Mouse (Mus musculus) spleen, adult 2 months (tissue): Measurements from ENCODE around the gene F11r. TPM values are rescaled to one million over a fixed set of nuclear protein-coding genes. Genes with fewer than 3 reads are reported as not detected.

Source experiments
- DNase-seq, 2 experiments: peaks; one replicate each; pipeline versions ENCODE4 v3.0.0 to v3.0.0-alpha.2; 2012 to 2021; ENCODE audit warnings: low spot score in 2 of 2, low read depth in 1 of 2
- H3K27ac ChIP-seq: fragments of 200-500 bp; 2 replicates; pipeline ENCODE4 v1.5.1; 2012; ENCODE audit warnings: low read length, inconsistent platforms; ENCODE audit not compliant: insufficient read depth
- H3K27me3 ChIP-seq: fragments of 200-500 bp; 2 replicates; pipeline ENCODE4 v1.6.1; 2012; ENCODE audit warnings: mild to moderate bottlenecking, moderate library complexity, low read length, inconsistent platforms; ENCODE audit not compliant: control insufficient read depth, insufficient read depth
- H3K36me3 ChIP-seq: fragments of 200-500 bp; 2 replicates; pipeline ENCODE4 v1.6.1; 2012; ENCODE audit warnings: mild to moderate bottlenecking, low read length, inconsistent platforms; ENCODE audit not compliant: control insufficient read depth, insufficient read depth
- H3K4me1 ChIP-seq: fragments of 200-500 bp; 2 replicates; pipeline ENCODE4 v1.6.1; 2011; ENCODE audit warnings: inconsistent platforms; ENCODE audit not compliant: control insufficient read depth, insufficient read depth, insufficient read length
- H3K4me3 ChIP-seq: fragments of 200-500 bp; 2 replicates; pipeline ENCODE4 v1.5.1; 2011; ENCODE audit warnings: mild to moderate bottlenecking, inconsistent platforms; ENCODE audit not compliant: insufficient read depth, insufficient read length; ENCODE audit errors: extremely low read depth
- CTCF ChIP-seq: fragments of 200-500 bp; IDR thresholded peaks from 2 replicates; pipeline ENCODE4 v1.5.1; 2011; ENCODE audit warnings: mild to moderate bottlenecking, inconsistent platforms; ENCODE audit not compliant: insufficient read depth, insufficient read length, insufficient replicate concordance; ENCODE audit errors: extremely low read depth
- POLR2A ChIP-seq: fragments of 200-500 bp; IDR thresholded peaks from 2 replicates; pipeline ENCODE4 v1.6.1; 2011; ENCODE audit warnings: low read depth, low read length, inconsistent platforms
- WGBS: fragments of 180-500 bp; shearing (Covaris S2); methylation state at CpG from one replicate; pipeline ENCODE4 v1.1.7; 2018; 5-methylcytosine and 5-hydroxymethylcytosine counted together
- polyA plus RNA-seq: library from polyadenylated mRNA; depleted of rRNA; stranded (reverse); fragments of >200 nt; gene quantifications from 2 replicates; pipeline ENCODE4 v1.2.3, GENCODE M21; 2012

Gene F11r
- polyA plus RNA-seq, 1 experiment: 9.6 TPM

- Histone ChIP-seq H3K27ac (no peak overlapping the region), H3K36me3 (no peaks in the 10 kb centered on the region), H3K4me1 (peaks cover 9% of the 10 kb centered on the region), H3K27me3 (peaks cover 6% of the 10 kb centered on the region; the same call in 1 of the 2 replicates), H3K4me3 (no peak overlapping the region)
- no peak for DNase-seq
- no peak for TF ChIP-seq POLR2A
- TF ChIP-seq CTCF: no peak
- WGBS: 96% methylated on average over 1 of the region's 1 CpGs
Measured at GRCm38 (mm10) chr1:171435974-171436373, 1.4 kb upstream of the F11r start.

DNA sequence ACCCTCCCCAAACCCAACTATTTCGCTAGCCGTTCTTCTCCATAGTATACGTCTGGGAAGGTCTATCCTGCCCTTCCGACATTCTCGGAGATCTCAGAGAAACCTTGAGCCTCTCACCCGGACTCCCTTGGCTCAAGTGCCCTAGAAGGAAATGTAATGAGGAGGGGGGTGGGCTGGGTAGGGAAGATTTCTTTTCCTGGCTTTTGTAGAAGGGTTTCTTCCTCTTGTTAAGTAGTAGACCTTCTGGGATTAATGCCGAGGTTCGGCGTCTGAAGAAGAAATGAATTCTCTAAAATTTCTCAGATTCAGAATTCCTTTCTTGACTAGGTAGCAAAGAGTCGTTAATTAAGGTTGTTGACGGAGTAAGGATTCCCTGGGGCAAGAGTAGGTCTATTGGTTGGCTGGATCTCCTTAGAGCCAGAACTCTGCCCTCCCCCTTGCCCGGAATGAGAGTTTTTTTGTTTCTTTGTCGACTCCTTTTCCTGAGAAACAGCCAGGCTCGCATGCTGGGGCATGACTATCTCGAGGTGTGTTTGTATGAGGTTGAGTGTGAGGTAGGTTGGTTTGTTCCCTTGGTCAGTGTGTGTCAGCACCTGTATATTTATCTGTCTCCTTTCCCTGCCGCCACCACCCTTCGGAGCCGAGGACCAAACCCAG lies 807 bp downstream of the F11r start:
- no peak for TF ChIP-seq POLR2A
- TF ChIP-seq CTCF: no peak
- Histone ChIP-seq H3K27ac (peak overlapping the region; percentile 11; the same call in 1 of the 2 replicates), H3K4me3 (peak overlapping the region; percentile 60), H3K4me1 (peaks cover 16% of the 10 kb centered on the region), H3K27me3 (peaks cover 6% of the 10 kb centered on the region; the same call in 1 of the 2 replicates), H3K36me3 (no peaks in the 10 kb centered on the region)
- DNase-seq: no peak
- 13% methylated on average over 18 of the region's 18 CpGs for WGBS

GRCm38 (mm10) chr1:171439072-171439471 lies 1.7 kb downstream of the F11r start:
- DNase-seq: no peak
- no peaks in the 10 kb centered on the region for H3K36me3 ChIP-seq
- H3K4me3 ChIP-seq: no peak overlapping the region
- H3K27ac ChIP-seq: no peak overlapping the region
- 66% methylated on average over 8 of the region's 8 CpGs for WGBS
- peaks cover 6% of the 10 kb centered on the region; the same call in 1 of the 2 replicates for H3K27me3 ChIP-seq
- peaks cover 16% of the 10 kb centered on the region for H3K4me1 ChIP-seq
- TF ChIP-seq CTCF: no peak

DNA sequence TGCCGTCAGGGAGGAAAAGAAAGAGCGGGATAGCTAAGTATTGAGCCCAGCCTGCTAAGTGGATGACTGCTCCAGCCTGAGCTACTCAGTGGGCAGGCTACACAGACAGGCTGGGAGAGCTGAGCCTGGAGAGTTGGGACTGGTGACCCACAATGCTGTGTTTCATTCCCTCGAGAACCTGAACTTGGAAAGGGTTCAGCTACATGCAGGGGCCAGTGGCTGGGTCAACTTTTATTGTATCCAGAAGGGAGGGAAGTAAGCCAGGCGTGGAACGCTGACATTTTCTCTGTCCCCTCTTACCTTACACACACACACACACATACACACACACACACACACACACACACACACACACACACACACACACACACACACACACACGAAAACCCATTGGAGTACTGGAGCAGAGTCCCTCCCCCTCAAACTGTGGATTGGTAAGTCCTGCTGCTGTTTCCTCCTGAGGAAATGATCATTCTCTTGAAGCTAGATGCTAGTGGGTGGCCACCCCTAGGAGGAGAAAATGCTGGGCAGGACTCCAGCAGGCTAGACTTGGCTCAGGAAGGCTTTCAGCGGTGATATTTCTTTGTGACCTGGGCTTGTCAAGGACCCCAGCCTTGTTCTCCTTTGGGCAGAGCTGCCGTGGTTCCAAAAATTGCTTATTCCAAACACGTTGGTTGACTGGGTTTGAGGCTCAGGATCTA lies 2.8 kb downstream of the F11r start:
- Histone ChIP-seq H3K36me3 (no peaks in the 10 kb centered on the region), H3K4me1 (peaks cover 16% of the 10 kb centered on the region), H3K27me3 (peaks cover 6% of the 10 kb centered on the region; the same call in 1 of the 2 replicates), H3K4me3 (no peak overlapping the region; the same call in 1 of the 2 replicates), H3K27ac (peak overlapping the region; percentile 10; the same call in 1 of the 2 replicates)
- WGBS: 29% methylated on average over 9 of the region's 9 CpGs
- DNase-seq: no peak
- no peak for TF ChIP-seq CTCF
- TF ChIP-seq POLR2A: no peak

DNA sequence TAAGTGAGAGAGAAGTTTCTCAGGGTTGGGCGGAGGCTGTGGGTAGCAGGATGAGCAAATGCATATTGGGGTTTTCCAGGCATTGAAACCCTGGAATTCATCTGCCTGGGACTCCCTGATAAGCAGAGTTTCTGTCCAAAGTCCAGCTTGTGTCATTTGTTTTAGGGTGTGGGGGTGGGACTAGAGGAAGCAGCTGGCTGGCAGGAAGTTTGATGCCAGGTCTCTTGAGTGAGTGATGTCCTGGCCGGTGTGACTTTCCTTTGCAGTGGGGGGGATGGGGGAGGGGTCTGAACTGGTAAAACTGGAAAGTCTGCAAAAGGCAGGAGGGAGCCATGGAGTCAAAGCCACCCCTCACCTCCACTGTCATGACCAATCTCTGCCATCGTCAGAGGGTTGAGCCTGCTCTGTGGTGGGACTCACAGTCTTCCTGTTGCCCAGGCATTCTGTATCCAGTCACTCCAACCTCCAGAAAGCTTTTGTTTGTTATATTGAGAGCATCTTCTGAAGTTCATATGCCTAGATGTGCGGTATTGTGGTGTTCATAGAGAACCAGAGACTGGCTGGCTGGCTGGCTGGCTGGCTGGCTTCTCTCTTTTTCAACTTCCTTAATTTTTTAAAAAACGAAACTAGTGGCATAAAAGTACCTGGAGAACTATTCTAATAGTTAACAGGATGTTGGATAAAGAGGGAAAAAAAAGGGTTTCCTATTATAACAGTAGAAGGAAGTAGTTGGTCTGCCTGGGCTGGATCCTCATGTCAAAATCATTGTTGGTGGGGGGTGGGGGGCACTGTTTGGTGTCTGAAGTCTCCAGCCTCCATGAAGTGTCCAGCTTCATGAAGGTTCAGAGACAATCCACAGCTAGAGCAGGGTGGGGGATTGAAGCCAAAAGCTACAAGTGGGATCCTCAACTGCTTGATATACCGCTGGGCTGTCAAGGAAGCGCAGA lies 4.4 kb downstream of the F11r start:
- no peak for DNase-seq
- Histone ChIP-seq H3K4me3 (no peak overlapping the region), H3K36me3 (no peaks in the 10 kb centered on the region), H3K4me1 (peaks cover 16% of the 10 kb centered on the region), H3K27ac (peak overlapping the region; percentile 38), H3K27me3 (peaks cover 6% of the 10 kb centered on the region; the same call in 1 of the 2 replicates)
- WGBS: 17% methylated on average over 7 of the region's 7 CpGs
- TF ChIP-seq POLR2A: no peak
- TF ChIP-seq CTCF: no peak

GRCm38 (mm10) chr1:171442413-171442760 lies 5.1 kb downstream of the F11r start:
- Histone ChIP-seq H3K27me3 (peaks cover 6% of the 10 kb centered on the region; the same call in 1 of the 2 replicates), H3K36me3 (no peaks in the 10 kb centered on the region), H3K4me1 (peaks cover 13% of the 10 kb centered on the region), H3K4me3 (no peak overlapping the region), H3K27ac (peak overlapping the region; percentile 38; the same call in 1 of the 2 replicates)
- DNase-seq: no peak
- TF ChIP-seq CTCF (no peak), POLR2A (no peak)
- 28% methylated on average over 8 of the region's 8 CpGs for WGBS
